Mouse (Mus musculus): ENCODE data around the gene Pcdh15.

GRCm38 (mm10) chr10:73147543-73147942 lies 48.4 kb downstream of the Pcdh15 start:
- TF ChIP-seq EP300 (optimal IDR thresholded peaks at IDR 0.05) (no peak), CTCF (IDR thresholded peaks at IDR 0.05; ENCODE audit: low read depth) (no peak)
